Comparison of ENCODE assay signal across 9 mouse cellular contexts in the genomic region with DNA sequence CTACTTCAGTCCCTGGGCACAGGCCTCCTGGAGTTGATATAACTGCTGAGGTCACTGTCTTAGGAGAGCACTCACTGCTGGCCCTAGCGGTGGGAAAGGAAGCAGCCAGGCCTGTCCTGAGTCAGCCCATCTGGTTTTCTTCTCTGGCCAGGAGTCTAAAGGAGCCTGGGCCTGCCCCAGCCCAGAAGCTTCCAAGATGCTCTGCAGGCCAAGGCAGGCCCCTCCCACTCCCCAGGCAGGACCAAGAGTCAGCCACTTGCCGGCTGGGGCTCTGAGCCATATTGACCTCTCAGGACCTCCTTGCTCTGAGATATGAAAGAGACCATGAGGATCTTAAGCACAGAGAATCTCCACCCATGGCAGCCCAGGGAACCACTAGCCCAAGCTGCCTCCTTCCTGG.
DNase-seq lines count a peak whose midpoint lies in the region; ATAC-seq and TF ChIP-seq lines count a peak whose summit lies in the region.
"Had no signal": no experiment of that assay in that cellular context is flagged by ENCODE, and none has a peak within 500 bp of the region (broad histone marks: within the 10 kb centered on the region; RNA-seq: fewer than 3 reads in every experiment).

No protein-coding gene starts in this region.

- no peak overlapping the region for H3K4me2 ChIP-seq in liver, embryonic 11.5 days
- no peak overlapping the region for H3K4me2 ChIP-seq in intestine, postnatal 0 days (replicated peaks; ENCODE audit: low read depth)
- no peak overlapping the region for H3K4me2 ChIP-seq in forebrain, embryonic 16.5 days (ENCODE audit: low read length)
- no peak overlapping the region for H3K4me2 ChIP-seq in midbrain, embryonic 13.5 days (replicated peaks)
- H3K4me2 ChIP-seq: neural tube, embryonic 12.5 days had no signal

- DNase-seq in liver, adult 2 months (ENCODE audit: extremely low read depth, low read depth, low spot score): peak; percentile 24
- DNase-seq in liver, embryonic 11.5 days (ENCODE audit: low spot score): no peak
- DNase-seq in gastrocnemius, postnatal 14 days: peak; percentile 89
- DNase-seq in midbrain, embryonic 10.5 days (ENCODE audit: low spot score): no peak

- peak; percentile 15; the same call in 1 of the 2 replicates for TF ChIP-seq CTCF in liver, adult 2 months (IDR thresholded peaks at IDR 0.05; ENCODE audit: low read depth, low read length)
- TF ChIP-seq CTCF in intestine, postnatal 0 days (IDR thresholded peaks at IDR 0.05; ENCODE audit: low read depth): peak; percentile 61
- TF ChIP-seq CTCF in small intestine, adult 2 months (IDR thresholded peaks at IDR 0.05; ENCODE audit: extremely low read depth, insufficient read length, insufficient replicate concordance, low read depth, low read length): no peak

- H3K9me3 ChIP-seq in liver, embryonic 11.5 days (ENCODE audit: control insufficient read depth, low read length): no peaks in the 10 kb centered on the region
- H3K9me3 ChIP-seq in intestine, postnatal 0 days (ENCODE audit: control insufficient read depth): no peaks in the 10 kb centered on the region
- no peaks in the 10 kb centered on the region for H3K9me3 ChIP-seq in forebrain, embryonic 16.5 days (ENCODE audit: control insufficient read depth, low read length)
- no peaks in the 10 kb centered on the region for H3K9me3 ChIP-seq in midbrain, embryonic 13.5 days
- no peaks in the 10 kb centered on the region for H3K9me3 ChIP-seq in midbrain, embryonic 10.5 days (replicated peaks)
- H3K9me3 ChIP-seq: neural tube, embryonic 12.5 days had no signal

- intact Hi-C loops in gastrocnemius, postnatal 14 days (cut with DNase I; ENCODE audit: low total_unique reads): no loop called here

- H3K4me1 ChIP-seq in liver, adult 2 months (ENCODE audit: control insufficient read depth, insufficient read depth, low read length): no peaks in the 10 kb centered on the region
- H3K4me1 ChIP-seq in liver, embryonic 11.5 days (replicated peaks; ENCODE audit: control insufficient read depth, insufficient read depth, low read length): no peaks in the 10 kb centered on the region
- H3K4me1 ChIP-seq in intestine, postnatal 0 days (replicated peaks; ENCODE audit: control insufficient read depth, insufficient read depth, low read length): no peaks in the 10 kb centered on the region
- H3K4me1 ChIP-seq in small intestine, adult 2 months (ENCODE audit: control insufficient read depth, insufficient read depth, insufficient read length, low read length): peaks cover 6% of the 10 kb centered on the region; the same call in 1 of the 2 replicates
- peaks cover 5% of the 10 kb centered on the region; the same call in 1 of the 2 replicates for H3K4me1 ChIP-seq in forebrain, embryonic 16.5 days (replicated peaks; ENCODE audit: control insufficient read depth, insufficient read depth, low read length)
- H3K4me1 ChIP-seq in midbrain, embryonic 13.5 days (replicated peaks): peaks cover 16% of the 10 kb centered on the region
- H3K4me1 ChIP-seq in midbrain, embryonic 10.5 days: peaks cover 17% of the 10 kb centered on the region

- no peaks in the 10 kb centered on the region for H3K27me3 ChIP-seq in liver, adult 2 months (ENCODE audit: control insufficient read depth, insufficient read depth, low read length)
- H3K27me3 ChIP-seq in liver, embryonic 11.5 days (replicated peaks; ENCODE audit: control insufficient read depth, insufficient read depth, low read length): no peaks in the 10 kb centered on the region
- H3K27me3 ChIP-seq in intestine, postnatal 0 days (replicated peaks; ENCODE audit: control insufficient read depth, insufficient read depth, low read length): no peaks in the 10 kb centered on the region
- H3K27me3 ChIP-seq in small intestine, adult 2 months (ENCODE audit: control insufficient read depth, insufficient read depth, low read length): no peaks in the 10 kb centered on the region; the same call in 1 of the 2 replicates
- no peaks in the 10 kb centered on the region for H3K27me3 ChIP-seq in forebrain, embryonic 16.5 days (replicated peaks; ENCODE audit: control insufficient read depth, insufficient read depth, low read length)
- H3K27me3 ChIP-seq in midbrain, embryonic 13.5 days: peaks cover 12% of the 10 kb centered on the region
- H3K27me3 ChIP-seq in midbrain, embryonic 10.5 days (ENCODE audit: low read depth, poor library complexity, severe bottlenecking): peaks cover 31% of the 10 kb centered on the region
- H3K27me3 ChIP-seq: neural tube, embryonic 12.5 days had no signal

- WGBS in liver, adult 2 months: 65% methylated on average over 2 of the region's 2 CpGs
- WGBS in liver, embryonic 11.5 days: 31% methylated on average over 2 of the region's 2 CpGs
- 43% methylated on average over 2 of the region's 2 CpGs for WGBS in intestine, postnatal 0 days
- WGBS in small intestine, adult 2 months: 74% methylated on average over 2 of the region's 2 CpGs
- 61% methylated on average over 2 of the region's 2 CpGs for WGBS in forebrain, embryonic 16.5 days
- 53% methylated on average over 2 of the region's 2 CpGs for WGBS in midbrain, embryonic 13.5 days
- 54% methylated on average over 2 of the region's 2 CpGs for WGBS in midbrain, embryonic 10.5 days

- H3K9ac ChIP-seq in liver, adult 2 months (ENCODE audit: low read depth, low read length): no peak overlapping the region
- no peak overlapping the region for H3K9ac ChIP-seq in liver, embryonic 11.5 days (ENCODE audit: low read depth, low read length)
- no peak overlapping the region for H3K9ac ChIP-seq in intestine, postnatal 0 days (ENCODE audit: low read depth, low read length)
- no peak overlapping the region for H3K9ac ChIP-seq in forebrain, embryonic 16.5 days (replicated peaks; ENCODE audit: low read depth, low read length)
- H3K9ac ChIP-seq in midbrain, embryonic 13.5 days (replicated peaks): no peak overlapping the region
- H3K9ac ChIP-seq: neural tube, embryonic 12.5 days had no signal

- no peak for ATAC-seq in liver, embryonic 11.5 days (replicated peaks; ENCODE audit: low FRiP score)
- ATAC-seq in intestine, postnatal 0 days: peak; percentile 32; the same call in 1 of the 2 replicates
- ATAC-seq in forebrain, embryonic 16.5 days: no peak
- no peak for ATAC-seq in midbrain, embryonic 13.5 days

- H3K79me2 ChIP-seq in liver, adult 2 months (ENCODE audit: control insufficient read depth, insufficient read depth, low read length): no peaks in the 10 kb centered on the region

- H3K36me3 ChIP-seq in liver, adult 2 months (ENCODE audit: control insufficient read depth, insufficient read depth, low read length): no peaks in the 10 kb centered on the region
- H3K36me3 ChIP-seq in liver, embryonic 11.5 days (ENCODE audit: control insufficient read depth, insufficient read depth, low read length): no peaks in the 10 kb centered on the region
- H3K36me3 ChIP-seq in intestine, postnatal 0 days (ENCODE audit: control insufficient read depth, insufficient read depth): no peaks in the 10 kb centered on the region
- H3K36me3 ChIP-seq in small intestine, adult 2 months (ENCODE audit: control insufficient read depth, insufficient read depth, low read length): no peaks in the 10 kb centered on the region
- H3K36me3 ChIP-seq in forebrain, embryonic 16.5 days (ENCODE audit: control insufficient read depth, insufficient read depth): no peaks in the 10 kb centered on the region
- no peaks in the 10 kb centered on the region for H3K36me3 ChIP-seq in midbrain, embryonic 13.5 days
- H3K36me3 ChIP-seq in midbrain, embryonic 10.5 days: no peaks in the 10 kb centered on the region
- H3K36me3 ChIP-seq: neural tube, embryonic 12.5 days had no signal

- TF ChIP-seq POLR2A in liver, adult 2 months (IDR thresholded peaks at IDR 0.05; ENCODE audit: extremely low read depth, insufficient read depth, low read length): no peak
- no peak for TF ChIP-seq POLR2A in small intestine, adult 2 months (IDR thresholded peaks at IDR 0.05; ENCODE audit: low read depth, low read length)

- H3K4me3 ChIP-seq in liver, adult 2 months (ENCODE audit: insufficient read depth, low read depth, low read length): no peak overlapping the region
- H3K4me3 ChIP-seq in liver, embryonic 11.5 days (ENCODE audit: low read depth, low read length): no peak overlapping the region
- no peak overlapping the region for H3K4me3 ChIP-seq in intestine, postnatal 0 days (ENCODE audit: low read depth, low read length)
- H3K4me3 ChIP-seq in small intestine, adult 2 months (ENCODE audit: low read depth, low read length): no peak overlapping the region
- H3K4me3 ChIP-seq in forebrain, embryonic 16.5 days (replicated peaks; ENCODE audit: low read length): no peak overlapping the region
- H3K4me3 ChIP-seq in midbrain, embryonic 13.5 days (replicated peaks): no peak overlapping the region
- no peak overlapping the region for H3K4me3 ChIP-seq in midbrain, embryonic 10.5 days
- H3K4me3 ChIP-seq: neural tube, embryonic 12.5 days had no signal

- H3K27ac ChIP-seq in liver, adult 2 months (replicated peaks; ENCODE audit: insufficient read depth, low read depth, low read length): peak overlapping the region; percentile 41; the same call in 1 of the 2 replicates
- no peak overlapping the region for H3K27ac ChIP-seq in liver, embryonic 11.5 days (ENCODE audit: low read depth, low read length)
- H3K27ac ChIP-seq in intestine, postnatal 0 days (ENCODE audit: low read depth, low read length): no peak overlapping the region
- H3K27ac ChIP-seq in small intestine, adult 2 months (ENCODE audit: insufficient read depth, low read depth, low read length): peak overlapping the region; percentile 34
- H3K27ac ChIP-seq in forebrain, embryonic 16.5 days (ENCODE audit: low read length): no peak overlapping the region
- H3K27ac ChIP-seq in midbrain, embryonic 13.5 days: no peak overlapping the region
- H3K27ac ChIP-seq in midbrain, embryonic 10.5 days (replicated peaks): no peak overlapping the region
- H3K27ac ChIP-seq: neural tube, embryonic 12.5 days had no signal

Comparison
In these comparisons a context has a peak if more than half of its experiments do, and no peak if none do; other contexts are left out.
1. DNase-seq: peak in liver, adult 2 months (single experiment) and gastrocnemius, postnatal 14 days (single experiment); none in liver, embryonic 11.5 days (single experiment) and midbrain, embryonic 10.5 days (single experiment).
2. H3K27ac ChIP-seq: peak in liver, adult 2 months (single experiment) and small intestine, adult 2 months (single experiment); none in liver, embryonic 11.5 days (single experiment), intestine, postnatal 0 days (single experiment), forebrain, embryonic 16.5 days (single experiment), midbrain, embryonic 13.5 days (single experiment) and midbrain, embryonic 10.5 days (single experiment).